Mouse (Mus musculus): ENCODE measurements at regions not wholly inside any gene's neighbourhood (a gene's known extent, or its start where the extent isn't known, plus 50 kb on each side); places are given as distances from the start of the nearest gene placed in this dataset.

DNA sequence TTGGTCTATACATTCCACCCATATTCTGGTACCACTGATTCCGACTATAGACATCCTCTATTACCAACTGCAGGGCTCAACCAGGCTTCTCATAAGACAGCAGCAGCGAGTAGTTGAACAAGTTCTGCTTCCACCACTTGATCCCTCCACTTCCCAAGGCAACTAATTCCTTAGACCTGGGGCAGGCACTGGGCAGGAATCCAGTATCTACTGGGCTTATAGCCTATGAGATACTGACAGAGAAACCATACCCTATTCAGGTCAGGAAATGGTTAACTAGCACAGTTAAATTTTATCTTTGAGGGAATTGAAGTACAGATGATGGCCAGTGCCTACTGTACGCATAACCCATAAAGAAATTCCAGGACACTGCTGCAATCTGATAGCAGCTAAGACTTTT, 297.9 kb downstream of the Cog6 start:
- TF ChIP-seq CTCF (IDR thresholded peaks at IDR 0.05; ENCODE audit: low read depth): no peak
- no peak for TF ChIP-seq EP300 (IDR thresholded peaks at IDR 0.05; ENCODE audit: low read depth)
